Mouse (Mus musculus) midbrain, embryonic 15.5 days (tissue): Measurements from ENCODE around the gene Plekhg6. TPM values are rescaled to one million over a fixed set of nuclear protein-coding genes. Genes with fewer than 3 reads are reported as not detected.

Experiments
- ATAC-seq: fragments of 200-750 bp; cut with Nextera tagmentation; replicated peaks from 2 replicates; pipeline ENCODE4 v1.8.0; 2017; ENCODE audit warnings: moderate TSS enrichment
- H3K27ac ChIP-seq: fragments of 300-500 bp; sonication (generic); 2 replicates; pipeline ENCODE4 v1.5.1; 2015; ENCODE audit warnings: mild to moderate bottlenecking, inconsistent platforms
- H3K27me3 ChIP-seq: fragments of 300-500 bp; sonication (generic); replicated peaks from 2 replicates; pipeline ENCODE4 v1.6.1; 2015; ENCODE audit warnings: inconsistent platforms
- H3K36me3 ChIP-seq: fragments of 300-500 bp; sonication (generic); replicated peaks from 2 replicates; pipeline ENCODE4 v1.6.1; 2015; ENCODE audit warnings: inconsistent platforms
- H3K4me1 ChIP-seq: fragments of 300-500 bp; sonication (generic); 2 replicates; pipeline ENCODE4 v1.6.1; 2015; ENCODE audit warnings: inconsistent platforms
- H3K4me2 ChIP-seq: fragments of 300-500 bp; sonication (generic); 2 replicates; pipeline ENCODE4 v1.6.1; 2015; ENCODE audit warnings: inconsistent platforms, mild to moderate bottlenecking, moderate library complexity
- H3K4me3 ChIP-seq: fragments of 300-500 bp; sonication (generic); 2 replicates; pipeline ENCODE4 v1.5.1; 2015; ENCODE audit warnings: mild to moderate bottlenecking, inconsistent platforms
- H3K9ac ChIP-seq: fragments of 300-500 bp; sonication (generic); 2 replicates; pipeline ENCODE4 v1.6.1; 2015; ENCODE audit warnings: mild to moderate bottlenecking, inconsistent platforms
- H3K9me3 ChIP-seq: fragments of 300-500 bp; sonication (generic); 2 replicates; pipeline ENCODE4 v1.6.1; 2016; ENCODE audit warnings: inconsistent platforms
- WGBS: fragments of 180-500 bp; shearing (Covaris S2); methylation state at CpG from one replicate; pipeline ENCODE4 v1.1.7; 2015; ENCODE audit warnings: mixed read lengths; 5-methylcytosine and 5-hydroxymethylcytosine counted together
- polyA plus RNA-seq: library from polyadenylated mRNA; unstranded; fragments of >200 nt; fragmentation: Nextera tagmentation; extraction: Ambion mirVana; gene quantifications from 2 replicates; pipeline ENCODE4 v1.2.1, GENCODE M21; 2015

Plekhg6 gene
- polyA plus RNA-seq, 1 experiment from 2014 or later: 0.32 TPM

- Histone ChIP-seq H3K9me3 (no peaks in the 10 kb centered on the region), H3K36me3 (no peaks in the 10 kb centered on the region), H3K4me1 (peaks cover 32% of the 10 kb centered on the region), H3K4me3 (no peak overlapping the region), H3K4me2 (no peak overlapping the region), H3K27me3 (peaks cover 44% of the 10 kb centered on the region), H3K27ac (no peak overlapping the region), H3K9ac (no peak overlapping the region)
- no peak for ATAC-seq
- whole genome bisulfite sequencing: 51% methylated on average over 9 of the region's 9 CpGs
These were observed 20.6 kb downstream of the Plekhg6 start for GRCm38 (mm10) chr6:125359999-125360398.

GRCm38 (mm10) chr6:125357334-125357733 lies 23.3 kb downstream of the Plekhg6 start:
- H3K9ac ChIP-seq: no peak overlapping the region
- no peaks in the 10 kb centered on the region for H3K36me3 ChIP-seq
- peaks cover 20% of the 10 kb centered on the region for H3K4me1 ChIP-seq
- H3K9me3 ChIP-seq: no peaks in the 10 kb centered on the region
- no peak overlapping the region for H3K4me3 ChIP-seq
- peaks cover 18% of the 10 kb centered on the region for H3K27me3 ChIP-seq
- 92% methylated on average over 15 of the region's 15 CpGs for whole genome bisulfite sequencing
- H3K4me2 ChIP-seq: no peak overlapping the region
- H3K27ac ChIP-seq: no peak overlapping the region
- ATAC-seq: no peak

- Histone ChIP-seq H3K27ac (no peak overlapping the region), H3K36me3 (no peaks in the 10 kb centered on the region), H3K4me1 (peaks cover 13% of the 10 kb centered on the region), H3K4me3 (no peak overlapping the region), H3K27me3 (peaks cover 11% of the 10 kb centered on the region), H3K9me3 (no peaks in the 10 kb centered on the region), H3K9ac (no peak overlapping the region), H3K4me2 (no peak overlapping the region)
- ATAC-seq: no peak
- 52% methylated on average over 8 of the region's 8 CpGs for WGBS
These were observed 24.3 kb downstream of the Plekhg6 start for GRCm38 (mm10) chr6:125356264-125356663.

- 0 out of 2 replicates have a peak, but pooled peaks cover 9% of the 10 kb centered on the region for H3K27me3 ChIP-seq
- no peaks in the 10 kb centered on the region for H3K9me3 ChIP-seq
- no peak overlapping the region; the same call in 1 of the 2 replicates for H3K4me3 ChIP-seq
- peak overlapping the region; percentile 29 for H3K4me2 ChIP-seq
- peaks cover 9% of the 10 kb centered on the region for H3K4me1 ChIP-seq
- H3K36me3 ChIP-seq: no peaks in the 10 kb centered on the region
- H3K9ac ChIP-seq: no peak overlapping the region
- no peak for ATAC-seq
- no peak overlapping the region for H3K27ac ChIP-seq
- WGBS: 8% methylated on average over 10 of the region's 10 CpGs
These were observed 25.3 kb downstream of the Plekhg6 start for GRCm38 (mm10) chr6:125355197-125355741.

GRCm38 (mm10) chr6:125354352-125355151 lies 26.0 kb downstream of the Plekhg6 start:
- Histone ChIP-seq H3K9ac (no peak overlapping the region), H3K4me2 (peak overlapping the region; percentile 29), H3K27me3 (0 out of 2 replicates have a peak, but pooled peaks cover 11% of the 10 kb centered on the region), H3K4me3 (no peak overlapping the region), H3K9me3 (no peaks in the 10 kb centered on the region), H3K4me1 (peaks cover 15% of the 10 kb centered on the region), H3K27ac (no peak overlapping the region), H3K36me3 (no peaks in the 10 kb centered on the region)
- 17% methylated on average over 14 of the region's 14 CpGs for WGBS
- no peak for ATAC-seq

- Histone ChIP-seq H3K4me3 (no peak overlapping the region), H3K36me3 (no peaks in the 10 kb centered on the region), H3K4me1 (peaks cover 23% of the 10 kb centered on the region), H3K4me2 (no peak overlapping the region), H3K9ac (no peak overlapping the region), H3K27me3 (0 out of 2 replicates have a peak, but pooled peaks cover 16% of the 10 kb centered on the region), H3K27ac (no peak overlapping the region), H3K9me3 (no peaks in the 10 kb centered on the region)
- no peak for ATAC-seq
- 84% methylated on average over 4 of the region's 4 CpGs for WGBS
These were observed 26.9 kb downstream of the Plekhg6 start for GRCm38 (mm10) chr6:125353655-125354054.

- H3K4me3 ChIP-seq: no peak overlapping the region
- WGBS: 87% methylated on average over 11 of the region's 11 CpGs
These were observed 27.4 kb downstream of the Plekhg6 start for GRCm38 (mm10) chr6:125353221-125353620.

GRCm38 (mm10) chr6:125352811-125353210 lies 27.8 kb downstream of the Plekhg6 start:
- Histone ChIP-seq H3K4me3 (no peak overlapping the region), H3K4me1 (peaks cover 23% of the 10 kb centered on the region), H3K27ac (no peak overlapping the region), H3K36me3 (no peaks in the 10 kb centered on the region), H3K27me3 (0 out of 2 replicates have a peak, but pooled peaks cover 16% of the 10 kb centered on the region), H3K4me2 (no peak overlapping the region), H3K9ac (no peak overlapping the region), H3K9me3 (no peaks in the 10 kb centered on the region)
- WGBS: 55% methylated on average over 4 of the region's 4 CpGs
- no peak for ATAC-seq

More at GRCm38 (mm10) chr6:125353221-125353620, 27.4 kb downstream of the Plekhg6 start:
- H3K9me3 ChIP-seq: no peaks in the 10 kb centered on the region
- no peaks in the 10 kb centered on the region for H3K36me3 ChIP-seq
- no peak overlapping the region for H3K27ac ChIP-seq
- no peak for ATAC-seq
- 0 out of 2 replicates have a peak, but pooled peaks cover 16% of the 10 kb centered on the region for H3K27me3 ChIP-seq
- peaks cover 23% of the 10 kb centered on the region for H3K4me1 ChIP-seq
- no peak overlapping the region for H3K4me2 ChIP-seq
- H3K9ac ChIP-seq: no peak overlapping the region

- Histone ChIP-seq H3K4me1 (peaks cover 23% of the 10 kb centered on the region), H3K9ac (no peak overlapping the region), H3K27me3 (0 out of 2 replicates have a peak, but pooled peaks cover 16% of the 10 kb centered on the region), H3K4me3 (no peak overlapping the region), H3K9me3 (no peaks in the 10 kb centered on the region), H3K4me2 (no peak overlapping the region), H3K36me3 (no peaks in the 10 kb centered on the region), H3K27ac (no peak overlapping the region)
- no peak for ATAC-seq
- 74% methylated on average over 5 of the region's 5 CpGs for WGBS
These were observed 28.6 kb downstream of the Plekhg6 start for GRCm38 (mm10) chr6:125352046-125352384.

GRCm38 (mm10) chr6:125351368-125352045 lies 29.1 kb downstream of the Plekhg6 start:
- H3K4me2 ChIP-seq: no peak overlapping the region

GRCm38 (mm10) chr6:125350995-125351324 lies 29.6 kb downstream of the Plekhg6 start:
- WGBS: 89% methylated on average over 2 of the region's 2 CpGs
- H3K36me3 ChIP-seq: no peaks in the 10 kb centered on the region
- no peak overlapping the region for H3K27ac ChIP-seq
- no peak overlapping the region for H3K9ac ChIP-seq
- no peak overlapping the region for H3K4me3 ChIP-seq
- no peak for ATAC-seq
- H3K4me2 ChIP-seq: peak overlapping the region; percentile 47; the same call in 1 of the 2 replicates
- H3K9me3 ChIP-seq: no peaks in the 10 kb centered on the region
- 0 out of 2 replicates have a peak, but pooled peaks cover 16% of the 10 kb centered on the region for H3K27me3 ChIP-seq
- peaks cover 23% of the 10 kb centered on the region for H3K4me1 ChIP-seq

More at GRCm38 (mm10) chr6:125351368-125352045, 29.1 kb downstream of the Plekhg6 start:
- no peaks in the 10 kb centered on the region for H3K36me3 ChIP-seq
- ATAC-seq: no peak
- no peak overlapping the region for H3K9ac ChIP-seq
- no peaks in the 10 kb centered on the region for H3K9me3 ChIP-seq
- H3K4me3 ChIP-seq: no peak overlapping the region
- H3K27me3 ChIP-seq: 0 out of 2 replicates have a peak, but pooled peaks cover 16% of the 10 kb centered on the region
- H3K27ac ChIP-seq: no peak overlapping the region
- WGBS: 75% methylated on average over 8 of the region's 8 CpGs
- H3K4me1 ChIP-seq: peaks cover 23% of the 10 kb centered on the region
